Mouse (Mus musculus) cerebellum, adult 8-10 months (tissue): ENCODE data around the gene Chmp3.

ENCODE experiments used
- DNase-seq: peaks from one replicate; pipeline ENCODE4 v3.0.0; 2022

Gene Chmp3

GRCm38 (mm10) chr6:71613225-71613624, 69.6 kb downstream of the Chmp3 start:
- no peak for DNase-seq

- DNase-seq, result no peak
These were observed 73.4 kb downstream of the Chmp3 start for GRCm38 (mm10) chr6:71616959-71617358.

- no peak for DNase-seq
These were observed 78.0 kb downstream of the Chmp3 start for GRCm38 (mm10) chr6:71621551-71621950.

GRCm38 (mm10) chr6:71621981-71622380, 78.4 kb downstream of the Chmp3 start:
- peak; percentile 18 for DNase-seq

GRCm38 (mm10) chr6:71624723-71625122, 81.1 kb downstream of the Chmp3 start:
- no peak for DNase-seq

- DNase-seq, result no peak
These were observed 82.4 kb downstream of the Chmp3 start for GRCm38 (mm10) chr6:71625984-71626383.

- no peak for DNase-seq
These were observed 83.7 kb downstream of the Chmp3 start for GRCm38 (mm10) chr6:71627325-71627724.

GRCm38 (mm10) chr6:71631196-71631595, 87.6 kb downstream of the Chmp3 start:
- no peak for DNase-seq

GRCm38 (mm10) chr6:71631706-71632461, 88.3 kb downstream of the Chmp3 start:
- peak; percentile 55 for DNase-seq
